Mouse (Mus musculus): ENCODE data around the gene Eps8. TPM values are rescaled to one million over a fixed set of nuclear protein-coding genes. Genes with fewer than 3 reads are reported as not detected.

Eps8 gene
- polyA plus RNA-seq, 1 experiment: 0.02 TPM

- Histone ChIP-seq H3K36me3 (ENCODE audit: control insufficient read depth) (no peaks in the 10 kb centered on the region), H3K27me3 (ENCODE audit: control insufficient read depth) (no peaks in the 10 kb centered on the region), H3K4me3 (replicated peaks) (no peak overlapping the region), H3K4me1 (ENCODE audit: control insufficient read depth) (no peaks in the 10 kb centered on the region), H3K9me3 (ENCODE audit: control insufficient read depth, low read length) (no peaks in the 10 kb centered on the region)
- TF ChIP-seq TAL1 (IDR thresholded peaks at IDR 0.05; ENCODE audit: low read length): no peak
- TF ChIP-seq GATA1 (IDR thresholded peaks at IDR 0.05; ENCODE audit: low read length): no peak
Observed at GRCm38 (mm10) chr6:137506563-137506962, 148.1 kb downstream of the Eps8 start.

DNA sequence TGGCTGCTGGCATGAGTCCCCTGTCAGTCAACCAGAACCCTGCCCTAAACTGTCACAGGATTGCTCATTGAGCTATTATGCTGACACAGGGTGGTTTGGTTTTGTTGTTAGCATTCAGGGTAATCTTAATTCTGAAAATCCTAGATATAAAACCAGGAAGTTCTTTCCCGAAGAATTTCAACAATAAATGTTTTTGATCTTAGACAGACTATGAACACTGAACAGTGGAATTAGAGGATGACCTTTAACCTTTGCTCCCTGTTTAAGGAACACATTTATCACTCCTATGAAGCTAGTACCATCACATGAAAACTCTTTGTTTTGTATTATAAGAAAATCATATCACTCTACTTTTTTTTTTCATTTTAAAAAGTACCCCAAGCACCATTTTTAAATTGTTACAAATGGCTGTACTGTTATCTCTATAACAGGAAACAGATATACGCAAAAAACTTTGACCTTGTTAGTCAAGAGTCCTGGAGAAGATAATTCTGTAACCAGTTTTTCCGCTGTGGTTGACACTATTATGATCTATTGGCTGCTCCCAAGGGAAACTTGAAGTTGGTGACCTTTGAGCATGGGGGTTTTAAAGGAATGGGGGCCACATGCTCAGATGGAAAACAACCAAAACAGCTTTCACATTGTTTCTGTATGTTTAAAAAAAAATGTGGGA is 149.0 kb downstream of the Eps8 start:
- no peak overlapping the region for H3K4me3 ChIP-seq (replicated peaks)
- TF ChIP-seq TAL1 (IDR thresholded peaks at IDR 0.05; ENCODE audit: low read length): no peak
- no peaks in the 10 kb centered on the region for H3K4me1 ChIP-seq (ENCODE audit: control insufficient read depth)
- no peaks in the 10 kb centered on the region for H3K9me3 ChIP-seq (ENCODE audit: control insufficient read depth, low read length)
- no peaks in the 10 kb centered on the region for H3K27me3 ChIP-seq (ENCODE audit: control insufficient read depth)
- H3K36me3 ChIP-seq (ENCODE audit: control insufficient read depth): no peaks in the 10 kb centered on the region

- Histone ChIP-seq H3K9me3 (ENCODE audit: control insufficient read depth, low read length) (no peaks in the 10 kb centered on the region), H3K27me3 (ENCODE audit: control insufficient read depth) (no peaks in the 10 kb centered on the region), H3K4me1 (ENCODE audit: control insufficient read depth) (no peaks in the 10 kb centered on the region), H3K36me3 (ENCODE audit: control insufficient read depth) (no peaks in the 10 kb centered on the region), H3K4me3 (replicated peaks) (no peak overlapping the region)
- TF ChIP-seq GATA1 (IDR thresholded peaks at IDR 0.05; ENCODE audit: low read length): no peak
- TF ChIP-seq TAL1 (IDR thresholded peaks at IDR 0.05; ENCODE audit: low read length): no peak
Observed at GRCm38 (mm10) chr6:137504052-137504451, 150.6 kb downstream of the Eps8 start.

DNA sequence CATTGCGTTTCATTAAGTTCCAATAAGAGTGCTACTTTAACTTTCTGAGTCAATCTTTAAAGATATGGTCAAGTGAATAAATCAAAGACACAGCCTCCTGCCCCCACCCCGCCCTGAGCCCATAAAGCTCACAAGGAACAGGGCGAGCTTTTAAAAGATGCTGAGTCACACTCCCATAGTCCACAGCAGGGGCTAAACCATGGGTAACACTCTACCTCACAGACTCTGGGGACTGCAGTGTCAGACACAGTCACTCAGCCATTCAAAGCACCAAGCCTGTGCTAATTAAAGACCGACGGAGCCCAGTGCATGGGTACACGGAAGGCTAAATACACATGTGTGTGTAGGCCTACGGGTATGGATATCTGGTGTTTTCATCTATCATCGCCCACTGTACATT is 151.2 kb downstream of the Eps8 start:
- no peaks in the 10 kb centered on the region for H3K4me1 ChIP-seq (ENCODE audit: control insufficient read depth)

GRCm38 (mm10) chr6:137503009-137503408 is 151.7 kb downstream of the Eps8 start:
- Histone ChIP-seq H3K36me3 (ENCODE audit: control insufficient read depth) (no peaks in the 10 kb centered on the region), H3K4me1 (ENCODE audit: control insufficient read depth) (no peaks in the 10 kb centered on the region), H3K27me3 (ENCODE audit: control insufficient read depth) (no peaks in the 10 kb centered on the region), H3K9me3 (ENCODE audit: control insufficient read depth, low read length) (no peaks in the 10 kb centered on the region), H3K4me3 (replicated peaks) (no peak overlapping the region)
- TF ChIP-seq TAL1 (IDR thresholded peaks at IDR 0.05; ENCODE audit: low read length) (no peak), GATA1 (IDR thresholded peaks at IDR 0.05; ENCODE audit: low read length) (no peak)

More for the DNA sequence above, 151.2 kb downstream of the Eps8 start:
- H3K4me3 ChIP-seq (replicated peaks): no peak overlapping the region
- no peaks in the 10 kb centered on the region for H3K27me3 ChIP-seq (ENCODE audit: control insufficient read depth)
- H3K36me3 ChIP-seq (ENCODE audit: control insufficient read depth): no peaks in the 10 kb centered on the region
- H3K9me3 ChIP-seq (ENCODE audit: control insufficient read depth, low read length): no peaks in the 10 kb centered on the region
- TF ChIP-seq TAL1 (IDR thresholded peaks at IDR 0.05; ENCODE audit: low read length): no peak
- TF ChIP-seq GATA1 (IDR thresholded peaks at IDR 0.05; ENCODE audit: low read length): no peak

DNA sequence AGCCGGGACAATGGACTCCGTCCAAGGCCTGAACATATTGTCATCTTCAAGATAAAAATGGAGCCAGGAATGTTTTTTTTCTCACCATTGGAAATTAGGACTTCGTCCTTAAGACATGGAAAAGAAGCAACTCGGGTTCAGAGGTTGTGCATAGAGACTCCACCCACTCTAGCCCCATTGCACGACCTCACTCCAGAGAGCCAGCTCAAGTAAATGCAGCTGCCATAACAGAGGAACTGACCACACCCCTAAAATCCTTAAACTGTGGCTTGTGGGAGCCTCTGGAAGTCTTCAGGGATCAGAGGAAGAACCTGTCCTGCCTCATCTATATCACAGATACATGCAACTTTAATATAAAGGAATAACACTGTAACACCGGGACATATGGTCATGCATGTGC is 155.9 kb downstream of the Eps8 start:
- no peaks in the 10 kb centered on the region for H3K36me3 ChIP-seq (ENCODE audit: control insufficient read depth)
- H3K27me3 ChIP-seq (ENCODE audit: control insufficient read depth): no peaks in the 10 kb centered on the region
- H3K4me1 ChIP-seq (ENCODE audit: control insufficient read depth): no peaks in the 10 kb centered on the region
- TF ChIP-seq GATA1 (IDR thresholded peaks at IDR 0.05; ENCODE audit: low read length) (no peak), TAL1 (IDR thresholded peaks at IDR 0.05; ENCODE audit: low read length) (no peak)
- H3K9me3 ChIP-seq (ENCODE audit: control insufficient read depth, low read length): peaks cover 2% of the 10 kb centered on the region; the same call in 1 of the 2 replicates
- no peak overlapping the region for H3K4me3 ChIP-seq (replicated peaks)

DNA sequence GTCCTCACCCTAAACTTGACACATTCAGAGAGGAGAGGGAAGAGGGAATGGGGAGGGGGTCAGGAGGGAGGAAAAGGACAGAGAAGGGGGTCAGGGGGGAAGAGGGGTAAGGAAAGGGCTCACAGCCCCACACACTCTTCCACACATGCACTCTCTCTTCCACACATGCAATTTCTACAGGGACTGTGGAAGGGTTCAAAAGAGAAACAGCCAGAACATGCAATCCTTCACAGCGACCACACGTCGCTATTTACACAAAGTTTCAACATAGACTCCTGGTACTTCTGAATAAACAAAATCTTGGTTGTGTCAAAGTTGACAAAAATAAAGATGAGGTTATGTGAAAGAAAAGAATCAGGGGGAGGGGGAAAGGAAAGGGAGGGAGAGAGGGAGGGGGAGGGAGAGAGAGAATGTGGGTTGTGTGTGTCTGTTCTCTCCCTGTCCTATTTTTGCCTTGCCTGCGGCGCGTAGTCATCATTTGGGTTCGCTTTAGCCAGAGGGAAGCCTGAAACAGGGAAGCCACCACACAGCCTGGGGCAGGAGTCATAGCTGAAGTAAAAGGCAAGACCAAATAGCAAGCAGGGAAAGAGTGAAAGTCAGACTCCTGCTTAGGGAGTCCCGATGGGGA is 157.4 kb downstream of the Eps8 start:
- H3K36me3 ChIP-seq (ENCODE audit: control insufficient read depth): no peaks in the 10 kb centered on the region
- no peaks in the 10 kb centered on the region for H3K27me3 ChIP-seq (ENCODE audit: control insufficient read depth)
- H3K9me3 ChIP-seq (ENCODE audit: control insufficient read depth, low read length): peaks cover 2% of the 10 kb centered on the region; the same call in 1 of the 2 replicates
- H3K4me1 ChIP-seq (ENCODE audit: control insufficient read depth): no peaks in the 10 kb centered on the region
- no peak for TF ChIP-seq TAL1 (IDR thresholded peaks at IDR 0.05; ENCODE audit: low read length)
- no peak for TF ChIP-seq GATA1 (IDR thresholded peaks at IDR 0.05; ENCODE audit: low read length)
- no peak overlapping the region for H3K4me3 ChIP-seq (replicated peaks)

DNA sequence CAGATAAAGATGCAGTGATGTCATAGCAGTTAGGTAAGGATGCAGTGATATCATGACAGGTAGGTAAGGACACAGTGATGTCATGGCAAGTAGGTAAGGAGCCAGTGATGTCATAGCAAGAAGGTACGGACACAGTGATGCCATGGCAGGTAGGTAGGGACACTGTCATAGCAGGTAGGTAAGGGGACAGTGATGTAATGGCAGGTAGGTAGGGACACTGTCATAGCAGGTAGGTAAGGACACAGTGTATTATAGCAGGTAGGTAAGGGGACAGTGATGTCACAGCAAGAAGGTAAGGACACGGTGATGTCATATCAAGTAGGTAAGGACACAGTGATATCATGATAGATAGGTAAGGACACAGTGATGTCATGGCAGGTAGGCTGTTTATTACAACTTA is 158.1 kb downstream of the Eps8 start:
- TF ChIP-seq TAL1 (IDR thresholded peaks at IDR 0.05; ENCODE audit: low read length) (no peak), GATA1 (IDR thresholded peaks at IDR 0.05; ENCODE audit: low read length) (no peak)
- Histone ChIP-seq H3K4me3 (replicated peaks) (no peak overlapping the region), H3K9me3 (ENCODE audit: control insufficient read depth, low read length) (peaks cover 2% of the 10 kb centered on the region; the same call in 1 of the 2 replicates), H3K4me1 (ENCODE audit: control insufficient read depth) (no peaks in the 10 kb centered on the region), H3K36me3 (ENCODE audit: control insufficient read depth) (no peaks in the 10 kb centered on the region), H3K27me3 (ENCODE audit: control insufficient read depth) (no peaks in the 10 kb centered on the region)

DNA sequence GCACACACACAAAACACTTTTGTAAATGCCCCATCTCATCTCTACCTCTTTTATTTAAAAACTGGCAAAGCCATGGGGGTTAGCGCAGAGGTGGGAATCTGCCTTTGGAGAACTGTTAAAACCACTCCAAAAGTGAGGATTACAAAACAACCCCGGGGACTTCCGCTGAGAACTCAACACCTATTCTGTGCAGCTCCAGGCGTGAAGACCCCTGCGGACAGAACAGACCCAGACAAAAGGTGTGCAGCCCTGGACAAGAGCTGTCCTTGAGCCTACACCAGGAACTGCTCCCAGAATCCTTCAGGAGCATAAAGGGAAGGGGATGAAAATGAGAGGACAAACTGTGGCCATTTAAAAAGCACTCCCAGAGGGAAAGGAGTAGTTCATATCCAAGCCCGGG is 159.4 kb downstream of the Eps8 start:
- no peak overlapping the region for H3K4me3 ChIP-seq (replicated peaks)
- no peaks in the 10 kb centered on the region for H3K36me3 ChIP-seq (ENCODE audit: control insufficient read depth)
- H3K9me3 ChIP-seq (ENCODE audit: control insufficient read depth, low read length): peaks cover 2% of the 10 kb centered on the region; the same call in 1 of the 2 replicates
- TF ChIP-seq TAL1 (IDR thresholded peaks at IDR 0.05; ENCODE audit: low read length): no peak
- TF ChIP-seq GATA1 (IDR thresholded peaks at IDR 0.05; ENCODE audit: low read length): no peak
- H3K4me1 ChIP-seq (ENCODE audit: control insufficient read depth): no peaks in the 10 kb centered on the region
- H3K27me3 ChIP-seq (ENCODE audit: control insufficient read depth): no peaks in the 10 kb centered on the region
